ENCODE assay signal across 8 mouse cellular contexts in genomic region chr11:59094213-59094612, GRCm38 (mm10). TPM values are rescaled to one million over a fixed set of nuclear protein-coding genes. Genes with fewer than 3 reads are reported as not detected.
A peak's percentile ranks its signal among the peaks of the same experiment; 100 is the strongest.
DNase-seq lines count a peak whose midpoint lies in the region; ATAC-seq and TF ChIP-seq lines count a peak whose summit lies in the region.

No protein-coding gene starts in this region.

- TF ChIP-seq POLR2A in lung, adult 2 months (IDR thresholded peaks at IDR 0.05; ENCODE audit: borderline replicate concordance, extremely low read depth, low read depth, low read length), result no peak
- no peak for TF ChIP-seq POLR2A in small intestine, adult 2 months (IDR thresholded peaks at IDR 0.05; ENCODE audit: low read depth, low read length)

- peak; percentile 14; the same call in 1 of the 2 replicates for TF ChIP-seq CTCF in lung, adult 2 months (IDR thresholded peaks at IDR 0.05; ENCODE audit: insufficient read depth, low read length)
- TF ChIP-seq CTCF in small intestine, adult 2 months (IDR thresholded peaks at IDR 0.05; ENCODE audit: extremely low read depth, insufficient read length, insufficient replicate concordance, low read depth, low read length), result peak; percentile 31; the same call in 1 of the 2 replicates

- peak; percentile 41 for DNase-seq in adrenal gland, postnatal 14 days
- DNase-seq in adrenal gland, postnatal 36 days, result no peak
- no peak for DNase-seq in lung, adult 2 months
- DNase-seq in lung, postnatal 10 days, result no peak
- no peak for DNase-seq in spleen, postnatal 36 days (ENCODE audit: low spot score in 2 of 2)

- WGBS in lung, adult 2 months, result 66% methylated on average over 4 of the region's 4 CpGs
- WGBS in small intestine, adult 2 months, result 73% methylated on average over 4 of the region's 4 CpGs

- H3K4me1 ChIP-seq in lung, adult 2 months (ENCODE audit: control insufficient read depth, insufficient read depth, low read length), result no peaks in the 10 kb centered on the region
- H3K4me1 ChIP-seq in small intestine, adult 2 months (ENCODE audit: control insufficient read depth, insufficient read depth, insufficient read length, low read length), result no peaks in the 10 kb centered on the region

- no peak overlapping the region for H3K4me3 ChIP-seq in lung, adult 2 months (replicated peaks; ENCODE audit: extremely low read depth, low read depth, low read length)
- no peak overlapping the region for H3K4me3 ChIP-seq in small intestine, adult 2 months (ENCODE audit: low read depth, low read length)

- H3K27ac ChIP-seq in small intestine, adult 2 months (ENCODE audit: insufficient read depth, low read depth, low read length), result no peak overlapping the region

- ATAC-seq in common myeloid progenitor, adult 5-6 weeks (replicated peaks; ENCODE audit: low read depth, poor library complexity, severe bottlenecking), result 0 out of 2 replicates have a peak, but pooled peaks have one; percentile 39
- ATAC-seq in frontal cortex, adult (ENCODE audit: low TSS enrichment), result no peak

- no peaks in the 10 kb centered on the region for H3K27me3 ChIP-seq in small intestine, adult 2 months (ENCODE audit: control insufficient read depth, insufficient read depth, low read length)

- no peaks in the 10 kb centered on the region for H3K36me3 ChIP-seq in small intestine, adult 2 months (ENCODE audit: control insufficient read depth, insufficient read depth, low read length)

RNA-seq across cellular contexts. Expression of gene Obscn, which starts 42.0 kb away (rescaled TPM):
- 0.98 and 1.1 TPM in 2 replicates for total RNA-seq in adrenal gland, postnatal 14 days (2021)
- under 1 TPM; 0.93 to 0.95 TPM for total RNA-seq in adrenal gland, postnatal 36 days (2021)
- 5.3 and 19.0 TPM in 2 replicates for polyA plus RNA-seq in lung, adult 2 months (2012; rRNA removed)
- 0.19 TPM in 1 of 2 replicates, not detected in the other for total RNA-seq in common myeloid progenitor, adult 5-6 weeks (2017)
- polyA plus RNA-seq in small intestine, adult 2 months (2012; rRNA removed), result 0.57 and 1.2 TPM in 2 replicates
